Mouse (Mus musculus) lung, adult 18-20 months (tissue): ENCODE data around the gene Agk.
A peak's percentile ranks its signal among the peaks of the same experiment; 100 is the strongest.

Source experiments
- DNase-seq, 2 experiments: peaks; one replicate each; pipeline ENCODE4 v3.0.0; 2022; ENCODE audit warnings: mixed read lengths in 2 of 2

Agk gene

DNA sequence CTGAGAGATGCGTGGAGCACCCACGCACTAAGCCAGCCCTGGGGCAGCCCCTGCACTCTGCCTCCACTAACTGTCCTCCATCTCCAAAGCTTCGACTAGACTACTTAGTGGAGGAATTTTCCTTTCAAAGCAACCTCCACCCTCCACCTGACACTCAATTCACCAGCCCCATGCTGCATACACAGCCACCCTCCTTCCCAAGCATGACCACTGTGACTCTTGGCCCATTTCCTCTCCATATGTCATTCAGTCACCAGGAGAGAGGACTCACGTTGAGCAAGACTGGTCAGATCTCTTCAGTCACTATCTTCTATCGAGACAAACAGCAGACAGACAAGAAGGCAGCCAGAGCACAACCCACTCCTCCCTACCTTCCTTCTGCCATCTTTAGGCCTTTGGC is 88.1 kb downstream of the Agk start:
- DNase-seq: no peak

- DNase-seq: no peak
These were observed 88.6 kb downstream of the Agk start for GRCm38 (mm10) chr6:40413565-40413964.

DNA sequence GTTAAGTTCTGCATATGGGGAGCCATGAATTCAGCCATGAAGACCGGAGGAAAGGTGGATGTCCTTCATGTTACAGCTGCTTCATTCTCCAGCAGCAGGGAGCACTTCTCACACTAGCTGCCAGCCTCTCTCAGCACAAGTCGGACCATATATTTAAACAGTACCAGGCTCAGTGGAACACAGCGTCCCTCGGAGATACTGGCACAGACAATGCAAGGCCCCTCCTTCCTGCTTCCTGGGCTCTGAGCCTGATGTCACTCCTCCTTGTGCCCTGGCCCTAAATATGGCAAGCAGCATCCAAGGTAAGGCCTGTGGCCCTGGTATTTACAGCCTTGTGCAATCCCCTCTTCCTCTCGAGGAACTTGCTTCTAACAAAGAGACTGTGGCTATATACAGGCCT is 90.8 kb downstream of the Agk start:
- DNase-seq: no peak

DNA sequence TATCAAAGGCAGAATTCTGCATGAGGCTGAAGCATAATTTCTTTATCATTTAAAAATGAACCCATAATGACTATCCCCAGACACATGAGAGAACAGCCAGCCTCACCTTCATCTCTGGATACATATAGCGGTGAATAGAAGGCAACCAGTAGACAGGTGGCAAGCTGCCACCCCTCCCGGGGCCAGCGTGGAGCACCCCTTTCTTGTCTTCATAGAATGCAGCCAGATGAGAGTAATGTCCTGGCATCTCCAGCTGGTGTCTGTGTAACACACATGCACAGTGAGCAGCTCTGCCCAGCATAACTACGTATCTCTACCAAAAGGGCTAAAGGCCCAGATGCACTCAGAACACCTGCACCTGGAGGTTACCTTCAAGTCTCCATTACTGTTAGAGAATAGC is 93.4 kb downstream of the Agk start:
- no peak for DNase-seq

DNA sequence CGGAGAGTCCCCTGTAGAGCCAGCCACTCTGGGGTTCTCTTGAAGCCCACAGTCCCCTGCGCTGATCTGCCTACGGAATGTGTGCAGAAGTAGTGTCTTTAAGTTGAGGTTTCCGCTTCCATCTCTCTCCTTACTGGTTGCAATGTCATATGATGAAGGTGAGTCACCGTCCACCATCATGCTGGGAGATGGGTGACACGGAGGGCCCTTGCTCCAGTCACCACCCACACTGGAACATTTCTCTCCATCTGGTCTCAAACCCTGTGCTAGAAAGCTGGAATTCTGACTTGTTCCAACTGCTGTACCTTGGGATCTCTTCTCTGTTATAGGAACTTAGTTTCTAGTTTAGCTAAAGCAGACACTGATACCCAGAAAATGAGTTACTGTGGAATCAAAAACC is 96.1 kb downstream of the Agk start:
- DNase-seq: no peak

DNA sequence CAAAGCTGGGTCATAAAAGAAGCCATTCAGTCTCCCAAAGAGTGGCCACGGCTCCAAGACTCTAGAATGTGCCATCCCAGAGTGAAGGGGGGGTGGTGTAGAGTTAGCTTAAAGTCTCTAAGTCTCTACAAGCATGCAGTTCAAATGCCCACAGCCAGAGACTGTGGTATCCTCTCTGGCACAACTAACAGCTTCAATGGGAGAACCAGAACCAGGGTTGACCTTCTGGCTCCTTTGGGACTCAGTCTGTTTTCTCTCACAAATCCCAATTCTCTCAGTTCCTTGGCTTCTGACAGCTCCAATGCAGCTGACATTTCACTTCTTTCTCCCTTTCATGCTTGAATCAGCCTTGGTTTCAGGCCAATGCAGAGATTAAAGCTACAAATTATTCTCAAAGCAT is 98.0 kb downstream of the Agk start:
- no peak for DNase-seq

GRCm38 (mm10) chr6:40423774-40424173 is 98.8 kb downstream of the Agk start:
- DNase-seq: peak; percentile 37 to 60

- DNase-seq: no peak
These were observed 102.5 kb downstream of the Agk start for GRCm38 (mm10) chr6:40427441-40427840.

- no peak for DNase-seq
These were observed 103.7 kb downstream of the Agk start for GRCm38 (mm10) chr6:40428696-40429095.

DNA sequence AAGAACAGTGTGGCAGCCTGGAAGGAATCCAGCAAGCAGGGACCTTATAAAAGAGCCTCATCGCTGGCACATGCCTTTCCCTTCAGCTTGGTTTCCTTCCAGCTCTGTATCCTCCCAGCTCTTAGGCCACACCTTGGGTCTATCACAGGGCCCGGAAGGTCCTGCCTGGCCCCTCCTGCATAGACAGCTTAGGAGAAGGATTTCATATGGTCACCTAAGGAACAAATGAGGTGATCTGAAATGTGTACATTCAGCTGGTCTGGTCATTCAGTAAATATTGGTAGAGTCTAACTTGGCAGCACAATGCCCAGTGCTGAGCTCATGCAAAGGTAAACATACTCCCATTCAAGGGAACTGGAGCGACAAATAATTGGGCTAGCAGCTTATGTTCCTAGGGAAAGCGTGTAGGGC is 104.6 kb downstream of the Agk start:
- peak; percentile 33 to 71 for DNase-seq

DNA sequence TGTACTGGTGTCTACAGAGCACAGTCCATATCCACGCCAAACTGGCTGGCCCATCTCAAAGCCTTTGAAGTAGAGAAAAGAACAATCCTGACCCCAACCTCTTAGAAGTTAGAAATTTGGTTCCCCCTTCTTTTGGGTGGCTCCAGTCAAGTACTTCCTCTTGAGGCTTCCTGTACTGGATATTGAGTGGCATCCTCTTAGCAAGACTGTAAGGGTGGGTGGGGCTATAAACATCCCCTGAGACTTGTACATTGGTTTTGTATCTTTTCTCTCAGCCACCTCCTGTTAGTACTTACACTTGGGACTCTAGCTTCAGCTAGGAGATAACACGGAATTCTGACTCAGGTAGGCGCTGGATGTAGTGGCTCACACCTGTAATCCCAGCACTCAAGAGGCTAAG is 105.3 kb downstream of the Agk start:
- peak in 1 of 2 experiments; percentile 34 for DNase-seq

GRCm38 (mm10) chr6:40430878-40431277 is 105.9 kb downstream of the Agk start:
- DNase-seq: no peak

GRCm38 (mm10) chr6:40431356-40431755 is 106.4 kb downstream of the Agk start:
- DNase-seq: peak; percentile 30 to 62

GRCm38 (mm10) chr6:40431812-40432211 is 106.8 kb downstream of the Agk start:
- no peak for DNase-seq

- DNase-seq: no peak
These were observed 107.6 kb downstream of the Agk start for GRCm38 (mm10) chr6:40432346-40433275.

DNA sequence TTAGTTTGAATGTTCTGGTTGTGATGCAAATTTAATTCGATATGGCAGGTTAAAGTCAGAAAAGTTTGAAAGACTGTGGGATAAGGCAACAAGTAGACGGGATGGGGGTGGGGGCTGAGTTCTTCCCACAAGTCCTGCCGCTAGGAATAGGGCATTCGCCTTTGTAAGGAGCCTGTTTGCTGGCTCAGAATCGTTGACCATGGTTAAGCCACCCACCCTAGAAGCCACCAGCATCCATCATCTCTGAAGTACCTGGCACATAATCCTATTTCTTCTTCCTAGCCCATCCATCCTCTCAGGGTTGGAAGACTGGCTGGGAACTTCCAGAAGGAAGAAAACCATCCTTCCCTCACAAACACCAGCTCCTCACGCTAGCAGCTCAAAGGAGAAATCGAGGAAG is 109.7 kb downstream of the Agk start:
- DNase-seq: no peak

- peak; percentile 15 to 31 for DNase-seq
These were observed 110.4 kb downstream of the Agk start for GRCm38 (mm10) chr6:40435151-40436046.

GRCm38 (mm10) chr6:40436047-40436483 is 111.1 kb downstream of the Agk start, which contains the start of gene E330009J07Rik:
Gene E330009J07Rik (minus strand): TSS chr6:40436135.
- DNase-seq: peak; percentile 84 to 88

DNA sequence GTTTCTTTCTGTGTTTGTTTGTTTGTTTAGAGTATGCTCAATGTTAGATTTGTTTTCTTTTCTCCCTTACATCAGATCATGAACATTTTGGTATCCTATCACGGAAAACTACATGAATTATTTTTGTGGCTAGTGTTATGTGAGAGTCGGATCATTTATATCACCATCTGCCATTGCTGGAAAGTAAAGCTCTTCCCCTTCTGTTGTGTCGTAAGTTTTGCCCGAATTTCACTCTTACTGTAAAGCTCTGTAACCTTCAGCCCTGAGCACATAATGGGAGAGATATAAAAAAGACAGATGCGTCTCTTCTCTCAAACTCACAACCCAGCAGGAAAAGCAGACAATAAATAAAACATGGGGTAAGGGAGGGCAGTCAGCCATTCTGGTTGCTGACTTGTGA is 114.0 kb downstream of the Agk start, which contains the start of gene Wee2:
Gene Wee2, plus strand, starts transcription at position 153 of the 400 bp plus-strand sequence.
- DNase-seq: no peak

DNA sequence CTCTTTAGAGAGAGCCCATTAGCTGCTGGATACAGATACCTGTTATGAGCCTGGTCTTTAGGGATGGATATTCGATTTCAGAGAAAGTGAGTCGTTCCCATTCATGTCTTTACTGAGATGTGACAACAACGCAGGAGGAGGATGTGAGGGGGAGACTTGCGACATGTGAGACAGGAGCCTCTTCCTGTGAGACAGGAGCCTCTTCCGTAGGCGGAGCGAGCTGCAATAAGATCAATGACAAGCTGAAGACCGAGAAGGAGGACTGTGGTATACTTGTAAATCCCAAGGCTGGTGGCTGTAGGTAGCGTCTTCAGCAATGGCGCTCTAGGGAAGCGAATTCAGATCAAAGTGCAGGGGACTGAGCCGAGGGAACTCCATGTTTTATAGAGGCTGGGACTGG is 114.8 kb downstream of the Agk start:
- DNase-seq: no peak

- no peak for DNase-seq
These were observed 116.3 kb downstream of the Agk start for GRCm38 (mm10) chr6:40441276-40441675.

DNA sequence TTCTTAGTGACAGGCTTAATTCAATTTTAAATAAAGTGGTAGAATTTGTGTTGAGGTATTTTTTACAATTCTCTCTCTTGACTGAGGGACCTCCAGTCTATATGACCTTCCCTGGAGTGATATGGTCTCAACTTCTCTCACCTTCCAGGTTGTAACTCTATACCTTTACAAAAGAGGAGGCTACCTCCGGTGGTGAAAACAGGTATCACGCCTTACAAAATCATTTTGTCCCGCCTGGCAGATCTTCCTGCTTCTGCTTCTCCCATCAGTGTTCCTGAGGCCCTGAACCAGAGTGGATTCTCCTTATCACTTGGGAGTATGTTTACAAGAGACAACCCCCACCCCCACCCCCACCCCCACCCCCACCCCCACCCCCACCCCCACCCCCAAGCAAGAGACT is 116.8 kb downstream of the Agk start:
- DNase-seq: no peak

- DNase-seq: no peak
These were observed 118.4 kb downstream of the Agk start for GRCm38 (mm10) chr6:40443281-40443928.
